Mouse (Mus musculus): ENCODE data around the gene Procr. TPM values are rescaled to one million over a fixed set of nuclear protein-coding genes. Genes with fewer than 3 reads are reported as not detected.

Gene Procr
- total RNA-seq, 1 experiment from 2014 or later, result not detected

- ATAC-seq (ENCODE audit: extremely low read depth, insufficient number of reproducible peaks, low FRiP score, poor library complexity, severe bottlenecking), result no peak
Observed at GRCm38 (mm10) chr2:155743351-155743750, 7.6 kb upstream of the Procr start.

- no peak for ATAC-seq (ENCODE audit: extremely low read depth, insufficient number of reproducible peaks, low FRiP score, poor library complexity, severe bottlenecking)
Observed at GRCm38 (mm10) chr2:155745487-155745886, 5.4 kb upstream of the Procr start.

GRCm38 (mm10) chr2:155749394-155749793 lies 1.5 kb upstream of the Procr start:
- ATAC-seq (ENCODE audit: extremely low read depth, insufficient number of reproducible peaks, low FRiP score, poor library complexity, severe bottlenecking), result no peak

DNA sequence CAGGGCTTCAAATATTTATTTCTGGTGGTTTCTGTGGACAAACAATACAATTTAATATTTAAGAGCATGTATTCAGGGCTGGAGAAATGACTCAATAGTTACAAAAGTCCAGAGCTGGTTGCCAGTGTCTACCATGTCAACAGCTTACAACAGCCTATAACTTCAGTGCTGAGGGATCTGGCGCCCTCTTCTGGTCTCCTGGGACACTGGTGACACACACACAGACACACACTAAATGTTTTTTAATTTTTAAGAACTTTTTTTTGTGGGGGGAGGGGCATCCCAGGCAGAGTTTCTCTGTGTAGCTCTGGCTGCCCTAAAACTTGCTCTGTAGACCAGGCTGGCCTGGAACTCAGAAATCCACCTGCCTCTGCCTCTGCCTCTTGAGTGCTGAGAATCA lies 4.8 kb downstream of the Procr start:
- ATAC-seq (ENCODE audit: extremely low read depth, insufficient number of reproducible peaks, low FRiP score, poor library complexity, severe bottlenecking), result no peak

GRCm38 (mm10) chr2:155756855-155757566 lies 6.1 kb downstream of the Procr start:
- ATAC-seq (ENCODE audit: extremely low read depth, insufficient number of reproducible peaks, low FRiP score, poor library complexity, severe bottlenecking), result no peak

DNA sequence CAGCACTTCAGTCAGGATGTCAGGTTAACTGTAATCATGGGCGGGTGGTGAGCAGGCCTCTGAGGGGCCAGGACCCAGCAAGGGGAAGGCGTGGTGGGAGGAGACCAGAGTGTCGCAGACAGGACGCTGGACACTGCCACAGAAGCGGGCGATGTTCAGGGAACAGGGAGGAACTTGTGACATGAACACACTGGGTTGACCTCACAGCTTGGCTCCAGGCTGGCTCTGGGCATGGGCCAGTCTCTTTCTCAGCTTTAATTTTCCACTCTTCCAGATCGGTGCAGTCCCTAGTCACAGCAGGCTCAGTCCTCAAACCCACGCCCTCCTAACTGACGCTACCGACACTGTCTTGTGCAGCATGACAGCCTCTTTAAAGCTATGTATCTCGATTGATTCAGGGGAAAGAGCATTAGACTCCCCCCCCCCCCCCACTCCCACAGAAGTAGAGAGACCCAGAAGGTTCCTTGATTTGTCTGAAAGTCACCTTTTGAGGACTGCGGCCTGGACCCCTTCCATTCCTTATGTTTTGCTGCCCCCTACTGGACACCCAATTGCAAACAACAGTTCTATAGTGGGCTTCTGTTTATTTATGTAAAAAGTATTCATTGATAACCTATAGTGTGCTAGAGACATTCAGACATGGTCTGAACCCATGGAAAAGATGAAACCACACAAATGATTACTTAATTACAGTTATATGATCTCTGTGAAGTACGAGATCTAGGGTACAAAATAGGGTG lies 13.9 kb downstream of the Procr start:
- ATAC-seq (ENCODE audit: extremely low read depth, insufficient number of reproducible peaks, low FRiP score, poor library complexity, severe bottlenecking), result peak; percentile 60; the same call in 1 of the 2 replicates

GRCm38 (mm10) chr2:155773664-155774063 lies 22.7 kb downstream of the Procr start:
- no peak for ATAC-seq (ENCODE audit: extremely low read depth, insufficient number of reproducible peaks, low FRiP score, poor library complexity, severe bottlenecking)

DNA sequence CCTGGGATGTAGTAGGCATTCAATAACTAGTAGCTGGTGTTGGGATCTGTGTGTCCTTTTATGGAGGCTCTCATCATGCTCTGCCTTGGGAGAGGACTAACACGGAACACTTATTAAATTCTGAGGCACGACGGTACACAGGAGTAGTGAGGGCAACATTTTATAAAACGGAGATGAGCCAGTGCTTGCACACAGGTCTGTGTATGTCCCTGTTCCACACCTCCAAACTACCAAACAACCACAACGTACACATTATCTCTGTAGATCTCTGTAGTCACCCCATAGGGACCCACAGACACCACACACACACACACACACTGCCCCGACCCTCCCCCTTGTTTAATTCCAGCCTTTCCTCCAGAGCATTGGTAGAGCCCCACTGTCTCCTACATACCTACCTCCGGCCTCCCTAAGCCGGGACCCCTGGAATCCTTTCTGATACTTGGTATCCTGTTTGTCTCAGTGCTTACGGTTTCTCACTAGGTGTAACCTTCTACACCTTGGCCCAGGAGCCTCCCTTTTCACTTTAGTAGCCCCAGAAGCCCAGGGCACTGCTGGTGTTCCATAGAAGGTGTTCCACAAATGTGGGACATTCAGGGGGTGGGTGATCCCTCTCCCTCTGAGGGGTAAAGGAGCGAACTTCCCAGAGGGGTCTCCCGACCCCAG lies 23.5 kb downstream of the Procr start:
- ATAC-seq (ENCODE audit: extremely low read depth, insufficient number of reproducible peaks, low FRiP score, poor library complexity, severe bottlenecking), result no peak

DNA sequence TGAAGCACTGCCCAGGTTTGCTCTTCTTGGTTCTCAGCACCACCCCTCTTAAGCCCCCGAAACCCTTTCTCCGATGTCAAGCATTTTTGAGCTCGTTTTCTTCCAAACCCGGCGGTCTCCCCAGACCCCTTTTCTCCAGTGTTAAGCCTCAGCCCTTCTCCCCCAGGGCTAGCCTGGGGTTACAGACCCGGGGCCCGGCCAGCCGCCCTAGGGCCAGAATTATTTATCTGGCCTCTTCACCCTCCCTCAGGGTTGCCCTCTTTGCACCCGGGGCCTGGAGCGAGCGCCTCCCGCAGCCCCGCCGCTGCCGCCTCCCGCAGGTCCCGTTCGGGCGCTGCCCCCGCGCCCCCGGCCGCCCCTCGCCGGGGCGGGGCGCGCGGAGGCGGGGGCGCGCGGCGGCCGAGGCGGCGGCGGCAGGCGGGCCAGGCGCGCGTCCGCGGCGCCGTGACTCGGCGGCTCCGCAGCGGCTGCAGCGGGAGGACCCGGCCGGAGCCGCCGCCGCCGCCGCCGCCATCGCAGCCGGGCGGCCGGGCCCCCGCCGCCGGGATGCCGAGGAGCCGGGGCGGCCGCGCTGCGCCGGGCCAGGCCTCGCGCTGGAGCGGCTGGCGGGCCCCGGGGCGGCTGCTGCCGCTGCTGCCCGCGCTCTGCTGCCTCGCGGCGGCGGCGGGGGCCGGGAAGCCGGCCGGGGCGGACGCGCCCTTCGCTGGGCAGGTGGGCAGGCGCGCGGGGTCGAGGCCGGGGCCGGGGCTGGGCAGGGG lies 24.2 kb downstream of the Procr start, which contains the start of gene Mmp24:
TSS of gene Mmp24 (plus strand) at position 416 of the 758 bp plus-strand sequence.
- no peak for ATAC-seq (ENCODE audit: extremely low read depth, insufficient number of reproducible peaks, low FRiP score, poor library complexity, severe bottlenecking)

DNA sequence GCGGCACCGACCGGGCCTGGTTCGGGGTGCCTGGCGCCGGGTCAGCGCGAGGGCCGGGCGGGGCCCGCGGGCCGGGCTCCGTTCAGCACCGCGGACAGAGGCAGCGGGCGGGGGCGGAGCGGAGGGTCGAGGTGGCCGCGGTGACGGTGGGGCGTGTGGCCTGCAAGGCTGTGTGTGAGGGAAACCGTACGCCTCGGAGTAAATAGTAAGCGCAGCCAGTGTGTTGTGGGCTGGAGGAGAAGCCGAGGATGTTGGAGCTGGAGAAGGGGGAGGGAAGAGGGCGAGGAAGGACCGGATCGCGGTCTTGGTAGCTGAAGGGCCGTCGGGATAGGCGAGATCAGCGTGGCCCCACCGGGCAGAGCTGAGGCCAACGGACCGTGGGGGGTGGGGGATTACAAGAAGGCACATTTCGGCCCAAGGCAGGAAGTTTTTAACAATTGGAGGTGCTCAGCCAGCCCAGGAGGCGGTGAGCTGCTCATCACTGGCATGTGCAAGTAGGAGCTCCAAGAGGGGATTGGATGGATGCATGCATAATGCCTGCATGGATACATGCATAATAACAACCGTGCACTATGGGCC lies 24.9 kb downstream of the Procr start:
- no peak for ATAC-seq (ENCODE audit: extremely low read depth, insufficient number of reproducible peaks, low FRiP score, poor library complexity, severe bottlenecking)

- ATAC-seq (ENCODE audit: extremely low read depth, insufficient number of reproducible peaks, low FRiP score, poor library complexity, severe bottlenecking), result no peak
Observed at GRCm38 (mm10) chr2:155776824-155777687, 26.1 kb downstream of the Procr start.

- ATAC-seq (ENCODE audit: extremely low read depth, insufficient number of reproducible peaks, low FRiP score, poor library complexity, severe bottlenecking), result no peak
Observed at GRCm38 (mm10) chr2:155777688-155777985, 26.7 kb downstream of the Procr start.

- no peak for ATAC-seq (ENCODE audit: extremely low read depth, insufficient number of reproducible peaks, low FRiP score, poor library complexity, severe bottlenecking)
Observed at GRCm38 (mm10) chr2:155778004-155778403, 27.1 kb downstream of the Procr start.

DNA sequence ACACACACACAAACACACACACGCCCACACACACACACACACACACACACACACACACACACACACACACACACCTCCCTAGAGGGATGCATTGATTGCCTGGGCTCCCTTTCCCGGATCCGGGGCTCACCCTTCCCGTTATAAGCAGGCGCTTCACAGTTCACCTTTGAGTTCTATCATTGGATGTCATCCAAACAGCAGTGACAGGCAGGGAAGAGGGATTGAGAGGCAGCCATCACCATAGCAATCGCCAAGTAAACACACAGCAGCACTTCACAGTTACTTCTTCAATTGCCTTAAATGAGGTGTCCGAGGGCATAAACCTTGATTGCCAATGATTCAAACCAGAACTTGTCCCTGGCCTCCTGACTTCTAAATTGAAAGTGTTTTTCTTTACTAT lies 28.1 kb downstream of the Procr start:
- ATAC-seq (ENCODE audit: extremely low read depth, insufficient number of reproducible peaks, low FRiP score, poor library complexity, severe bottlenecking), result no peak

DNA sequence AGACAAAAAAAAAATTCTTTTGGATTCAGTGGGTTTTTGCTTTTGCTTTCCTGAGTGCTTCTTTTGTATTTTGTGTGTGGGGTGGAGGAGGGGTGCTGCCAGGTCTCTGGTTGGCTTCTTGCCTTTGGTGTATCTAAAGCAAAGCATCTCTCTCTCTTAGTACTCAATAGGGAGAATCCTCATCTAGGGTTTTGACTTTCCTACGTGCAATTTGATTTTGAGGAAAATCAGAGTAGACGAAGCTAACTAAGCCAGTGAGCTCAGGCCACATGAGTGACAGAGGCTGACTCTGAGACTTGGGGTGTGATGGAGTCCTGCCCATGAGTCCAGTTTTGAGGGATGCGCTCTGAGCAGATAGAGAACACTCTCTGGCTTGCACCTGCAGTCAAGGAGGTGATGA lies 28.6 kb downstream of the Procr start:
- ATAC-seq (ENCODE audit: extremely low read depth, insufficient number of reproducible peaks, low FRiP score, poor library complexity, severe bottlenecking), result no peak

DNA sequence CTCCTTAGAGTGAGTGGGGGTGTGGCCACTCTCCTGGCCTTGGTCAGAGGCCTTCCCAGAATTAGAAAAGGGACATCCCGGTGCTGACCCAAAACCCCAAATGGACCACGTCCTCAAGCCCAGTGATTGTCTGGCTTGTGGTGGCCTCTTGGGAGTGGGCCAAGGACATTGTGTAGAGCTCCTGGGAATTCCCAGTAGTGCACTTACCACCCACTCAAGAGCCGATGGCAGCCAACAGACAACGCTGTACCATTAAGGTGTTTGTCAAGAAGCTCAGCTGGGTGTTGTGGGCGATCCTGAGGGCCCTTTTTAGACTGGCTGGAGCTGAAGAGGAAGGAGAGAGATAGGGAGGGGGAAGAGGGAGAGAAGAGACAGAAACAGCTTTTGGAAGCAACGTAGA lies 33.6 kb downstream of the Procr start:
- ATAC-seq (ENCODE audit: extremely low read depth, insufficient number of reproducible peaks, low FRiP score, poor library complexity, severe bottlenecking), result no peak

GRCm38 (mm10) chr2:155786905-155787304 lies 36.0 kb downstream of the Procr start:
- ATAC-seq (ENCODE audit: extremely low read depth, insufficient number of reproducible peaks, low FRiP score, poor library complexity, severe bottlenecking), result no peak

Measured in neutrophil, adult 5-6 weeks (primary cell).